Mouse (Mus musculus) right cerebral cortex, postnatal 36 days (tissue): ENCODE data around the gene Ptprn2.

Experiments used
- DNase-seq, 2 experiments: peaks; one replicate each; pipeline ENCODE4 v3.0.0; 2022; ENCODE audit warnings: low spot score in 2 of 2, mixed read lengths in 1 of 2

The Ptprn2 gene

GRCm38 (mm10) chr12:117053223-117053850 lies 567.8 kb downstream of the Ptprn2 start:
- no peak for DNase-seq

GRCm38 (mm10) chr12:117053851-117054769 lies 568.6 kb downstream of the Ptprn2 start:
- DNase-seq, result peak; percentile 13 to 32

GRCm38 (mm10) chr12:117054925-117055570 lies 569.5 kb downstream of the Ptprn2 start:
- DNase-seq, result no peak

GRCm38 (mm10) chr12:117058184-117058958 lies 572.9 kb downstream of the Ptprn2 start:
- no peak for DNase-seq

GRCm38 (mm10) chr12:117058975-117059374 lies 573.5 kb downstream of the Ptprn2 start:
- no peak for DNase-seq

- DNase-seq, result no peak
Measured at GRCm38 (mm10) chr12:117077664-117078063, 592.1 kb downstream of the Ptprn2 start.

- DNase-seq, result peak; percentile 50 to 67
Measured at GRCm38 (mm10) chr12:117078945-117079344, 593.4 kb downstream of the Ptprn2 start.

GRCm38 (mm10) chr12:117079724-117080123 lies 594.2 kb downstream of the Ptprn2 start:
- DNase-seq, result no peak

GRCm38 (mm10) chr12:117083856-117084701 lies 598.6 kb downstream of the Ptprn2 start:
- no peak for DNase-seq

- DNase-seq, result no peak
Measured at GRCm38 (mm10) chr12:117084702-117085409, 599.3 kb downstream of the Ptprn2 start.

- DNase-seq, result no peak
Measured at GRCm38 (mm10) chr12:117085661-117086335, 600.3 kb downstream of the Ptprn2 start.

- DNase-seq, result no peak
Measured at GRCm38 (mm10) chr12:117092345-117093107, 607.0 kb downstream of the Ptprn2 start.

- DNase-seq, result no peak
Measured at GRCm38 (mm10) chr12:117095941-117096340, 610.4 kb downstream of the Ptprn2 start.

GRCm38 (mm10) chr12:117098295-117098694 lies 612.8 kb downstream of the Ptprn2 start:
- no peak for DNase-seq

- no peak for DNase-seq
Measured at GRCm38 (mm10) chr12:117106696-117107095, 621.2 kb downstream of the Ptprn2 start.

GRCm38 (mm10) chr12:117107143-117107616 lies 621.7 kb downstream of the Ptprn2 start:
- DNase-seq, result peak; percentile 32 to 39

- no peak for DNase-seq
Measured at GRCm38 (mm10) chr12:117115254-117115865, 629.8 kb downstream of the Ptprn2 start.

GRCm38 (mm10) chr12:117127078-117127477 lies 641.6 kb downstream of the Ptprn2 start:
- DNase-seq, result no peak
